Mouse (Mus musculus) kidney, embryonic 15.5 days (tissue): ENCODE measurements at regions not wholly inside any gene's neighbourhood (a gene's known extent, or its start where the extent isn't known, plus 50 kb on each side); places are given as distances from the start of the nearest gene placed in this dataset.

Experiments
- ATAC-seq: fragments of 200-750 bp; cut with Nextera tagmentation; replicated peaks from 2 replicates; pipeline ENCODE4 v1.8.0; 2017; ENCODE audit warnings: moderate TSS enrichment; ENCODE audit not compliant: low FRiP score
- H3K27ac ChIP-seq: fragments of 300-500 bp; sonication (generic); 2 replicates; pipeline ENCODE4 v1.5.1; 2015; ENCODE audit warnings: mild to moderate bottlenecking, inconsistent platforms
- H3K27me3 ChIP-seq: fragments of 300-500 bp; sonication (generic); 2 replicates; pipeline ENCODE4 v1.6.1; 2015; ENCODE audit warnings: inconsistent platforms
- H3K36me3 ChIP-seq: fragments of 300-500 bp; sonication (generic); 2 replicates; pipeline ENCODE4 v1.6.1; 2015; ENCODE audit warnings: inconsistent platforms
- H3K4me1 ChIP-seq: fragments of 300-500 bp; sonication (generic); 2 replicates; pipeline ENCODE4 v1.6.1; 2015; ENCODE audit warnings: inconsistent platforms
- H3K4me2 ChIP-seq: fragments of 300-500 bp; sonication (generic); 2 replicates; pipeline ENCODE4 v1.6.1; 2015; ENCODE audit warnings: moderate library complexity, mild to moderate bottlenecking, inconsistent platforms
- H3K4me3 ChIP-seq: fragments of 300-500 bp; sonication (generic); replicated peaks from 2 replicates; pipeline ENCODE4 v1.5.1; 2015; ENCODE audit warnings: mild to moderate bottlenecking, inconsistent platforms
- H3K9ac ChIP-seq: fragments of 300-500 bp; sonication (generic); 2 replicates; pipeline ENCODE4 v1.6.1; 2015; ENCODE audit warnings: mild to moderate bottlenecking, inconsistent platforms
- H3K9me3 ChIP-seq: fragments of 300-500 bp; sonication (generic); replicated peaks from 2 replicates; pipeline ENCODE4 v1.6.1; 2016; ENCODE audit warnings: inconsistent platforms
- WGBS: fragments of 180-500 bp; shearing (Covaris S2); methylation state at CpG from one replicate; pipeline ENCODE4 v1.1.7; 2015; ENCODE audit warnings: mixed read lengths; 5-methylcytosine and 5-hydroxymethylcytosine counted together

GRCm38 (mm10) chr13:119339016-119339415, 89.4 kb upstream of the Paip1 start:
- H3K9me3 ChIP-seq = no peaks in the 10 kb centered on the region
- ATAC-seq = 0 out of 2 replicates have a peak, but pooled peaks have one; percentile 43
- H3K27ac ChIP-seq = no peak overlapping the region
- H3K9ac ChIP-seq = no peak overlapping the region
- 57% methylated on average over 5 of the region's 5 CpGs for WGBS
- H3K27me3 ChIP-seq = no peaks in the 10 kb centered on the region
- H3K4me2 ChIP-seq = no peak overlapping the region
- no peak overlapping the region for H3K4me3 ChIP-seq
- H3K4me1 ChIP-seq = no peaks in the 10 kb centered on the region
- H3K36me3 ChIP-seq = peaks cover 37% of the 10 kb centered on the region

GRCm38 (mm10) chr13:119339762-119340161, 88.6 kb upstream of the Paip1 start:
- H3K9me3 ChIP-seq = no peaks in the 10 kb centered on the region
- no peaks in the 10 kb centered on the region for H3K27me3 ChIP-seq
- no peak overlapping the region for H3K27ac ChIP-seq
- H3K4me3 ChIP-seq = no peak overlapping the region
- ATAC-seq = no peak
- H3K4me1 ChIP-seq = no peaks in the 10 kb centered on the region
- H3K36me3 ChIP-seq = peaks cover 36% of the 10 kb centered on the region
- WGBS = 91% methylated on average over 11 of the region's 11 CpGs
- H3K4me2 ChIP-seq = no peak overlapping the region
- H3K9ac ChIP-seq = no peak overlapping the region

- no peak overlapping the region for H3K4me3 ChIP-seq
- H3K4me1 ChIP-seq = no peaks in the 10 kb centered on the region
- H3K9me3 ChIP-seq = no peaks in the 10 kb centered on the region
- no peak overlapping the region for H3K9ac ChIP-seq
- peaks cover 24% of the 10 kb centered on the region; the same call in 1 of the 2 replicates for H3K36me3 ChIP-seq
- H3K27ac ChIP-seq = no peak overlapping the region
- H3K4me2 ChIP-seq = no peak overlapping the region
- 35% methylated on average over 2 of the region's 2 CpGs for WGBS
- peak; percentile 52; the same call in 1 of the 2 replicates for ATAC-seq
- H3K27me3 ChIP-seq = no peaks in the 10 kb centered on the region
Measured at GRCm38 (mm10) chr13:119341833-119342232, 86.6 kb upstream of the Paip1 start.

GRCm38 (mm10) chr13:119342761-119343160, 85.6 kb upstream of the Paip1 start:
- Histone ChIP-seq H3K4me3 (no peak overlapping the region), H3K27ac (no peak overlapping the region), H3K4me2 (no peak overlapping the region), H3K9ac (no peak overlapping the region), H3K9me3 (no peaks in the 10 kb centered on the region), H3K4me1 (no peaks in the 10 kb centered on the region), H3K36me3 (peaks cover 17% of the 10 kb centered on the region; the same call in 1 of the 2 replicates), H3K27me3 (no peaks in the 10 kb centered on the region)
- WGBS = 92% methylated on average over 7 of the region's 7 CpGs
- no peak for ATAC-seq

- Histone ChIP-seq H3K27me3 (no peaks in the 10 kb centered on the region), H3K36me3 (peaks cover 27% of the 10 kb centered on the region; the same call in 1 of the 2 replicates), H3K4me2 (no peak overlapping the region), H3K9me3 (no peaks in the 10 kb centered on the region), H3K27ac (no peak overlapping the region), H3K4me1 (peaks cover 4% of the 10 kb centered on the region; the same call in 1 of the 2 replicates), H3K4me3 (no peak overlapping the region), H3K9ac (no peak overlapping the region)
- no peak for ATAC-seq
- 98% methylated on average over 3 of the region's 3 CpGs for WGBS
Measured at GRCm38 (mm10) chr13:119347988-119348387, 80.4 kb upstream of the Paip1 start.

- no peaks in the 10 kb centered on the region for H3K9me3 ChIP-seq
- H3K4me1 ChIP-seq = peaks cover 4% of the 10 kb centered on the region; the same call in 1 of the 2 replicates
- H3K4me2 ChIP-seq = no peak overlapping the region
- H3K4me3 ChIP-seq = no peak overlapping the region
- ATAC-seq = peak; percentile 81
- H3K36me3 ChIP-seq = peaks cover 48% of the 10 kb centered on the region
- no peak overlapping the region for H3K9ac ChIP-seq
- no peak overlapping the region for H3K27ac ChIP-seq
- WGBS = 40% methylated on average over 13 of the region's 13 CpGs
- no peaks in the 10 kb centered on the region for H3K27me3 ChIP-seq
Measured at GRCm38 (mm10) chr13:119351346-119351745, 77.1 kb upstream of the Paip1 start.

- no peak overlapping the region for H3K27ac ChIP-seq
- H3K4me1 ChIP-seq = no peaks in the 10 kb centered on the region
- no peaks in the 10 kb centered on the region for H3K9me3 ChIP-seq
- H3K36me3 ChIP-seq = peaks cover 70% of the 10 kb centered on the region
- no peaks in the 10 kb centered on the region for H3K27me3 ChIP-seq
- no peak overlapping the region for H3K9ac ChIP-seq
- no peak overlapping the region for H3K4me2 ChIP-seq
- 76% methylated on average over 3 of the region's 3 CpGs for WGBS
- no peak overlapping the region for H3K4me3 ChIP-seq
- no peak for ATAC-seq
Measured at GRCm38 (mm10) chr13:119358696-119359095, 69.7 kb upstream of the Paip1 start.

- WGBS = 52% methylated on average over 3 of the region's 3 CpGs
- Histone ChIP-seq H3K4me2 (no peak overlapping the region), H3K4me3 (no peak overlapping the region), H3K27ac (no peak overlapping the region), H3K27me3 (no peaks in the 10 kb centered on the region), H3K4me1 (no peaks in the 10 kb centered on the region), H3K9ac (no peak overlapping the region), H3K9me3 (no peaks in the 10 kb centered on the region), H3K36me3 (peaks cover 63% of the 10 kb centered on the region)
- ATAC-seq = no peak
Measured at GRCm38 (mm10) chr13:119363379-119363778, 65.0 kb upstream of the Paip1 start.

GRCm38 (mm10) chr13:119364160-119364559, 64.2 kb upstream of the Paip1 start:
- H3K27me3 ChIP-seq = no peaks in the 10 kb centered on the region
- no peak overlapping the region for H3K4me3 ChIP-seq
- no peak overlapping the region for H3K27ac ChIP-seq
- 0 out of 2 replicates have a peak, but pooled peaks have one; percentile 29 for ATAC-seq
- peaks cover 65% of the 10 kb centered on the region for H3K36me3 ChIP-seq
- no peaks in the 10 kb centered on the region for H3K9me3 ChIP-seq
- H3K4me2 ChIP-seq = no peak overlapping the region
- no peak overlapping the region for H3K9ac ChIP-seq
- H3K4me1 ChIP-seq = no peaks in the 10 kb centered on the region
- WGBS = 89% methylated on average over 5 of the region's 5 CpGs

GRCm38 (mm10) chr13:119367544-119367943, 60.9 kb upstream of the Paip1 start:
- ATAC-seq = no peak
- Histone ChIP-seq H3K27me3 (no peaks in the 10 kb centered on the region), H3K9me3 (no peaks in the 10 kb centered on the region), H3K4me1 (no peaks in the 10 kb centered on the region), H3K36me3 (peaks cover 71% of the 10 kb centered on the region), H3K9ac (no peak overlapping the region), H3K4me3 (no peak overlapping the region), H3K4me2 (no peak overlapping the region), H3K27ac (no peak overlapping the region)
- 83% methylated on average over 5 of the region's 5 CpGs for WGBS

GRCm38 (mm10) chr13:119378404-119379037, 49.9 kb upstream of the Paip1 start:
- Histone ChIP-seq H3K4me1 (no peaks in the 10 kb centered on the region), H3K27me3 (no peaks in the 10 kb centered on the region), H3K27ac (no peak overlapping the region), H3K9ac (no peak overlapping the region), H3K4me2 (no peak overlapping the region), H3K4me3 (no peak overlapping the region), H3K36me3 (peaks cover 40% of the 10 kb centered on the region), H3K9me3 (no peaks in the 10 kb centered on the region)
- WGBS = 54% methylated on average over 5 of the region's 5 CpGs
- ATAC-seq = no peak
